Mouse (Mus musculus) ES-Bruce4 (cell line): ENCODE measurements around the gene Kif14.

ENCODE experiments used
- CTCF ChIP-seq: IDR thresholded peaks from one replicate; pipeline ENCODE4 v1.8.1; 2011; ENCODE audit warnings: low read depth, low read length
- POLR2A ChIP-seq: IDR thresholded peaks from one replicate; pipeline ENCODE4 v1.8.1; 2011; ENCODE audit warnings: low read length; ENCODE audit not compliant: insufficient read depth

- TF ChIP-seq CTCF, result no peak
- TF ChIP-seq POLR2A, result no peak
These were observed 75.7 kb downstream of the Kif14 start for GRCm38 (mm10) chr1:136541618-136542376.
